Mouse (Mus musculus) liver, postnatal 0 days (tissue): ENCODE results near the gene Cped1. TPM values are rescaled to one million over a fixed set of nuclear protein-coding genes. Genes with fewer than 3 reads are reported as not detected.

Experiments used
- ATAC-seq: fragments of 200-750 bp; cut with Nextera tagmentation; 2 replicates; pipeline ENCODE4 v1.8.0; 2017; ENCODE audit warnings: mild to moderate bottlenecking, moderate library complexity
- DNase-seq: peaks from one replicate; pipeline ENCODE4 v3.0.0-alpha.2; 2016
- H3K27ac ChIP-seq: fragments of 300-500 bp; sonication (generic); 2 replicates; pipeline ENCODE4 v1.5.1; 2014; ENCODE audit warnings: antibody characterized with exemption, moderate library complexity, mild to moderate bottlenecking, low read depth
- H3K27me3 ChIP-seq: fragments of 300-500 bp; sonication (generic); 2 replicates; pipeline ENCODE4 v1.6.1; 2014; ENCODE audit warnings: low read length, control low read depth, mixed read lengths; ENCODE audit not compliant: insufficient read depth
- H3K36me3 ChIP-seq: fragments of 300-500 bp; sonication (generic); replicated peaks from 2 replicates; pipeline ENCODE4 v1.6.1; 2014; ENCODE audit warnings: mild to moderate bottlenecking, control low read depth, low read length, moderate library complexity, mixed read lengths; ENCODE audit not compliant: insufficient read depth
- H3K4me1 ChIP-seq: fragments of 300-500 bp; sonication (generic); 2 replicates; pipeline ENCODE4 v1.6.1; 2014; ENCODE audit warnings: antibody characterized with exemption, mild to moderate bottlenecking, control low read depth; ENCODE audit not compliant: insufficient read depth
- H3K4me2 ChIP-seq: fragments of 300-500 bp; sonication (generic); 2 replicates; pipeline ENCODE4 v1.6.1; 2014; ENCODE audit warnings: low read depth, mild to moderate bottlenecking, low read length, moderate library complexity, mixed read lengths
- H3K4me3 ChIP-seq: fragments of 300-500 bp; sonication (generic); 2 replicates; pipeline ENCODE4 v1.5.1; 2014; ENCODE audit warnings: low read depth, low read length
- H3K9ac ChIP-seq: fragments of 300-500 bp; sonication (generic); replicated peaks from 2 replicates; pipeline ENCODE4 v1.6.1; 2014; ENCODE audit warnings: mild to moderate bottlenecking, moderate library complexity
- H3K9me3 ChIP-seq: fragments of 300-500 bp; sonication (generic); 2 replicates; pipeline ENCODE4 v1.6.1; 2016; ENCODE audit warnings: mild to moderate bottlenecking, control low read depth, low read length, mixed read lengths
- CTCF ChIP-seq: sonication (generic); IDR thresholded peaks from 2 replicates; pipeline ENCODE4 v1.5.1; 2016; ENCODE audit warnings: antibody characterized with exemption, low read depth
- EP300 ChIP-seq: IDR thresholded peaks from 2 replicates; pipeline ENCODE4 v1.6.1; 2016; ENCODE audit warnings: antibody characterized with exemption, low read depth, mild to moderate bottlenecking
- WGBS: fragments of 180-500 bp; shearing (Covaris S2); extraction: QIAGEN DNeasy Blood & Tissue Kit; methylation state at CpG from one replicate; pipeline ENCODE4 v1.1.7; 2014; ENCODE audit not compliant: insufficient replicate concordance; 5-methylcytosine and 5-hydroxymethylcytosine counted together
- polyA plus RNA-seq: library from polyadenylated mRNA; unstranded; fragments of >200 nt; fragmentation: Nextera tagmentation; extraction: Ambion mirVana; gene quantifications from 2 replicates; pipeline ENCODE4 v1.2.1, GENCODE M21; 2015

The Cped1 gene
- polyA plus RNA-seq, 1 experiment from 2014 or later, result 8.2 TPM

DNA sequence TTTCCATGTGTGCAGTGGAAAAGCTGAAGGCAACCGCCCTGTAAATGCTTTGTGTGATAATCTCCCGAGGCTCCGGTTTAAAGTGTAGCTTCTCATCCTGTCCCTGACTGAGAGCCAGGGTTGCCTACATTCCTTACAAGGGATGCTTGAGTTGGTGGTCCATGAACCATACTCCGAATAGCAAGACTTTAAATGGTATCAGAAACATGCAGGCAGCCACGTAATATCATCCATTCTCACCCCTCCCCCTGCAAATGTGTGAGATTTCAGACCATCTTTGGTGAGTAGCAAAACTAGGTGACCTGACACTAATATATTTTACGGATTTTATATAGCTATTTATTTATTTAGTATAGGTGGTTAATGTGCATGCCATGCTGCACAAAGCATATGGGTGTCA lies 311.3 kb downstream of the Cped1 start:
- Histone ChIP-seq H3K4me2 (no peak overlapping the region), H3K9me3 (no peaks in the 10 kb centered on the region), H3K9ac (no peak overlapping the region), H3K27me3 (0 out of 2 replicates have a peak, but pooled peaks cover 3% of the 10 kb centered on the region), H3K4me3 (no peak overlapping the region), H3K4me1 (no peaks in the 10 kb centered on the region), H3K27ac (no peak overlapping the region), H3K36me3 (no peaks in the 10 kb centered on the region)
- DNase-seq (no peak), ATAC-seq (no peak)
- TF ChIP-seq EP300 (no peak), CTCF (no peak)
- WGBS, result 69% methylated on average over 6 of the region's 6 CpGs

DNA sequence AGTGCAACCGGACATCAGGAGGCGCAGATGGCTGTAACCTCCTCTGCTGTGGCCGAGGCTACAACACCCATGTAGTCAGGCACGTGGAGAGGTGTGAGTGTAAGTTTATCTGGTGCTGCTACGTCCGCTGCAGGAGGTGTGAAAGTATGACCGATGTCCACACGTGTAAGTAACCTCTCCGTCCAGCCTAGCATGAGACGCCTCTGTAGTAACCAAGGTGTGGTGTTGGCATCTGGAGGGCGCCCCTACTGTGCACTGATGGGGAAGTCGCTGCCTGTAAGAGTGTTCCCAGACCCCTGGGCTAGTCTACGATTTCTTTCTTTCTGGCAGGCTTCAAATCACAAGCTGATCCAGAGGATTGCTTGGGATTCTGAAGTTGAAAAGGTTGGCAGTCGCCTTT lies 312.3 kb downstream of the Cped1 start:
- TF ChIP-seq CTCF, result no peak
- no peak for TF ChIP-seq EP300
- H3K27ac ChIP-seq, result no peak overlapping the region

More for the DNA sequence above, 312.3 kb downstream of the Cped1 start:
- Histone ChIP-seq H3K4me3 (no peak overlapping the region), H3K36me3 (no peaks in the 10 kb centered on the region), H3K9ac (no peak overlapping the region), H3K27me3 (0 out of 2 replicates have a peak, but pooled peaks cover 3% of the 10 kb centered on the region), H3K4me2 (no peak overlapping the region), H3K4me1 (no peaks in the 10 kb centered on the region), H3K9me3 (no peaks in the 10 kb centered on the region)
- 62% methylated on average over 14 of the region's 14 CpGs for WGBS
- ATAC-seq (no peak), DNase-seq (no peak)

Other genes starting within 250 kb of the Cped1 start
- gene Tspan12, start 133.4 kb upstream of the Cped1 start, polyA plus RNA-seq, result 117 and 133 TPM in 2 replicates
- gene Ing3, start 36.3 kb upstream of the Cped1 start, polyA plus RNA-seq, result 12.0 and 15.0 TPM in 2 replicates